Mouse (Mus musculus) natural killer cell, adult 2 months (primary cell): Measurements from ENCODE around the gene Mrgprg.

Experiments
- DNase-seq, 2 experiments: peaks; one replicate each; pipeline ENCODE4 v3.0.0; 2022; ENCODE audit warnings: low spot score in 2 of 2

Gene Mrgprg

DNA sequence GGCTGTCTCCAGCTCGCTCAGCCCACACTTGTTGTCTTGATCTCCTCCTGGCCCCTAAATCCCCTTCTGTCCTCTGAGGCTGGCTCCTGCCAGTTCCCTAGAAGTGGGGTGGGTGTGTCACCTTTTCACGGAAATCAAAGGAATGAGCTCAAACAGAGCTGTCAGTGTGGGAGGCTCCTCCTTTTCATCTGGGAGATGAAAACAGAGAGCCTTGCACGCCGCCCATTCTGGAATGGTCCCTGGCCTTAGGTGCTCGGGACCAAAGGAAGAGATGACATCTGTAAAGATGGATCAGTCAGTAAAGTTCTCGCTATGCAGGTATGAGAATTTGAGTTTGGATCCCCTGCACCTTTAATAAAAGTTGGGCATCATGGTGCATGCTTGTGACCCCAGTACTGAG, at the start of gene Mrgprg:
Gene Mrgprg, minus strand, starts transcription at position 101 of the 400 bp plus-strand sequence.
- no peak for DNase-seq

DNA sequence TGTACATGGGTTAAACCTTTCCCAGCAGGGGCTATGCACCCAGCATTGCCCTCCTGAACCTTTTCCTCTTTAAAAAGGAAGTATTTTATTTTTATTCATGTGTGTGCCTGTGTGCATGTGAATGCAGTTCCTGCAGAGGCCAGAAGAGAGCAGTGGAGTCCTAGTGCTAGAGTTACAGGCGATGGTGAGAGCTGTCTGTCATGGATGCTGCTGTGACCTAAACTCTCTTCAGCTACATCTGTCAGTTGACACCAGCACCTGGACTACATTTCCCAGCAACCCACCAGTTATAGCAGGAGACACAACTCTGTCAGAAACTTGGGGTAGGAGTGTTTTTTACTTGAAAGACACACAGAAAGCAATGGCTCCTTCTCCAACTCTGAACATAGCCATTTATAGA, 42.1 kb upstream of the Mrgprg start:
- no peak for DNase-seq

DNA sequence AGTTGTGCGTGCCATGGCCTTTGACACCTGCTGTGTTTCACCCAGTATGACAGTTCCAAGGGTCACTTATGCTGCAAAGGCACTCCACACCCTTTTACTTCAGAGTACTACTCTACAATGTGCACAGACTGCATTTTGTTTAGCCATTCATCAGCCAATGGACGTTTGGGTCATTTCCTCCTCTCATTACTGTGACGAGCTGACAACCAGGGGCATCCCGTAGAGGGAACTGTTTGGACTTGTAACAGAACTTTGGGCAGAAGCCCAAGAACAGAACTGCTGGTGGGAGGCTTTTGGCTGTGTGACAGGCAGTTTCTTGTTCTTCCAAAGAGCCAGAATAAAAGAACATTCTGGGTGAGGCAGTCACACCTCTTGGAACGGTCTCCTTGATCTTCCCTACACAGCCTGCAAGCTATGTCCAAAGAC, 38.4 kb upstream of the Mrgprg start:
- no peak for DNase-seq

DNA sequence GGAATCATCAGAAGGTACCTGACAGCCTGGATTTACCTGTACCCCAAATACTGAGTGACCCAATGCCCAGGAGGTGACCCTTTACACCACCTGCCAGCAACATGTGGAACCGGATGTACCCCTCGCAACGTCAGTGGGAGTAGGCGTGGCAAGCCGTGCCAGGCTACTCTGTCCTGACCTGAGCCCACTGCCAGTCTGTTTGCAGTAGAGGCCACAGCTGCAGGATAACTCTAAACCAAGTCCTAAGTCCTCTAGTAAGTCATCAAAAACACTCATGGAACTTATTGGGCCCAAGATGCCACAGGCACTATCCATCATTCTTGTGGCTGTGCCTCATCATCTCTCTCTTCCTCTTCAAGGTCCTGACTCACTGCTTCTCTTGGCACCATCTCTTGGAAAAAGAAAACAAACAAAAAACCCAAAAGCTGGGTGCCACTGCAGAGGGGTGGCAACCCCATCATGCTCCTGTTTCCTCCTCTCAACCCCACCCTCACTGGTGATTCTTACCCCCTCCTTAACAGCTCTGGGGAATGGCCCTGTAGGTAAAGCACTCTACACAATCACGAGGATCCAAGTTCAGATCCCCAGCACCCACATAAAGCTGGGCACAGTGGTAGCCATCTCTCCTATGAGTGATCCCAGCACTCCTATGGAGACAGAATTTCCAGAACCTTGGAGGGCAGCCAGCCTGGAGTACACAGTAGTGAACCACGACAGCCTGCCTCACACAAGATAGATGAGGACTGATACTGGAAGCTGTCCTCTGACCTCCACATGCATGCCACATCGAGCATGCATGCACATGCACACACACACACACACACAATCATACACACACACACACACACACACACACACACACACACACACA, 34.6 kb upstream of the Mrgprg start:
- DNase-seq: no peak

DNA sequence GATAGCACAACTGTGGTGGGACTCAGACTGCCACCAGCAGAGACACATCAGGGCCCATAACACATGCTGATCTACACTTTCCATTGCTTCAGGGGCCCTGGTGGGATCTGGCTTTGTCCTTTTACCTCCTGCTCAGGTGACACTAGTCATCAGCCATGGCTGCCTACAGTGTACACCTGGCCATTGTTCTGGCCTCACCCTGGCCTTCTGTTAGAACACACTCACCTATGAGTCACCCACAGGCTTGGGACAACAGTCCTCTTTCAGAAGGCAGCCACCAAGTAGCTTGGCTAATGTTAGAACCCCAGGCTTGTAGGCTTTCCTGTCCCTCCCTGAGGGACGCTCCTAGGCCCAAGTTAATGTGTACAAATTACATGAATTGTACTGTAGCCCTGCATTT, 34.0 kb upstream of the Mrgprg start:
- no peak for DNase-seq

DNA sequence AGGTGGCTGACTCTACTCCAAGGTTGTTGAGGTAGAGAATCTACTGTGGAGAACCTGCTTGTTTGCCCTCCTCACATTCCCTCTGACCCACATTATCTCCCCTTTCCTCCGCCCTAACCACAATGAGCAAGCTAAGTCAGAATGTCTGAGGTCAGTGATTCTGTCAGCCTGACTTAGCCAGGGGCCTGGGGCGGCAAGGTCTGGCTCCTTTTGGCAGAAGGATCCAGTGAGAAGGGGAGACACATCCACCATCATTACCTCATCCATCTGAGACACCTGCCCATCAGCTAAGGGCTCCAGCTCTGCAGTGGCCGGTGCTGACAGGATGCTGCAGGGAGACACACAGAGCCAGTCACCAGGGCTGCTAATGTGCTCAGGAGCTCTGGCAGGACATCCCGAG, 32.0 kb upstream of the Mrgprg start:
- DNase-seq: no peak

DNA sequence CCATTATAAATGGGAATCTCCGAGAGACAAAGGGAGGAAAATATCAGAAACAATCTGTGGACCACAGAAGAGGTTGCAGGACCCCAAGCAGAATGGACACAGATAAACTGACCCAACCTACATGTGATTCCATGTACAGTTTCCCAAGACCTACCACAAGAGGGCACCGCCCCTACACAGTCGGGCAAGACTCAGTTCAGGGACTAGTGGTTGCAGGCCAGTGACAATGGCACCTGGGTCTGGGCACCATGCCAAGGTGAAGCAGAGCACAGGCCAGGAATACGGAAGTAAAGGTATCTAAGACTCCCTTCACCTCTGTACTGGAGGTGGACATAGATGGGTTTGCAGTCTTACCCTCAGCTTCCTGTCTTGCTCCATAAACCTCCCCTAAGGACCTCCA, 26.3 kb upstream of the Mrgprg start:
- peak; percentile 26 to 63 for DNase-seq

DNA sequence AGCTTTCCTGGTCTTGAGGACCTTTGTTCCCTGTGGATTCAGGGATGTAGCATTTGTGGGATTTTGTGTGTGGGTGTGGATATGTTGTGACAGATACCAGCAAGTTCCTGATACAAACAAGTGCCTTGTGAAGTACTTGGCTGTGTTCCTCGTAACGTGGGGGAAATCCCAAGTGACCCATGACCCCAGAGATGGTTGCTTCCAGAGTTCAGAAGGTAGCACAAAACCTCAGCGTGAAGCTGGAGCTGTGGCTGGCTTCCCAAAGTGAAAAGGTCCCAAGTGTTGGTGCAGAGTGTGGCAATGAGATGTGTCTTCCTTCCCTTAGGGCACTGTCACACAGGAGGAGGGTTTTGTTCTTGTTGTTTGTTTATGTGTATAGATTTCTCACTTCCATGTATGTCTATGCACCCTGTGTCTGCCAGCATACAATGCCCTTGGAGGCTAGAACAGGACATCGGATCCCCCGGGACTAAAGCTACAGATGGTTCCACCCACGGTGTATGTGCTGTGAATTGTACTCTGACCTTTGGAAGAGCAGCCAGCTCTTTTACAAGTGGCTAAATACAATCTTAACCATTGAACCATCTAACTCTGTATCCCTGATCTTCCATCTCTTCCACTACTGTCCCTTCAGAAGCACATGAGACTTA, 25.7 kb upstream of the Mrgprg start:
- no peak for DNase-seq

DNA sequence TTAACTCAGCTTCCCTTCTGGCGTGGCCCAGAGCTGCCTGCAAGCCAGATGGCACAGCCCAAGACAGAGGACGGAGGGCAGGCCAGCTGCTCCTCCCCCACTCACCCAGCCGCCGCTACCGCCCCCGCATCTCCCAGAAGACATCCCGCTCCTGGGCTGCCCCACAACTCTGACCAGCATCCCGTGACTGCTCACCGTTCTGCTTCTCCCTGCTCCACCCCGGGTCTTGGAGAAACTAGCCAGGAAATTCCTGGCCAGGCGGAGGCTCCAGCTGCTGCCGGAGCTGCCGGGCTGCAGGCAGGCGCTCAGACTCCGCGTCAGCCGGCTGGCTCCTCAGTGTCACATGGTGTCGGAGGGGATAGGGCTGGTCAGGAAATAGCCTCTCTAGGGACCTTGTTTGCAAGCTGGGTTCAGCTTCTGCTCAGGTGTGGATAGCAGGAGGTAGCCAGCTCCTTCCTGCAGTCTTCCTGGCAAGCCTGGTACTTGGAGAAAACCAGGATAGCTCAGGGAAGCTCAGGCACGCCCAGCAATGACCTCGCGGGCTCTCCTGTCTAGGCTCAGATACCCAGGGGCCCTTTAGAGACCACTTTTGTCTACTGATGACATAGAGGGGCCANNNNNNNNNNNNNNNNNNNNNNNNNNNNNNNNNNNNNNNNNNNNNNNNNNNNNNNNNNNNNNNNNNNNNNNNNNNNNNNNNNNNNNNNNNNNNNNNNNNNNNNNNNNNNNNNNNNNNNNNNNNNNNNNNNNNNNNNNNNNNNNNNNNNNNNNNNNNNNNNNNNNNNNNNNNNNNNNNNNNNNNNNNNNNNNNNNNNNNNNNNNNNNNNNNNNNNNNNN, 17.4 kb upstream of the Mrgprg start, which contains the start of gene Mrgpre:
Gene Mrgpre, minus strand, starts transcription at position 505 of the 834 bp plus-strand sequence.
- peak; percentile 16 to 48 for DNase-seq

DNA sequence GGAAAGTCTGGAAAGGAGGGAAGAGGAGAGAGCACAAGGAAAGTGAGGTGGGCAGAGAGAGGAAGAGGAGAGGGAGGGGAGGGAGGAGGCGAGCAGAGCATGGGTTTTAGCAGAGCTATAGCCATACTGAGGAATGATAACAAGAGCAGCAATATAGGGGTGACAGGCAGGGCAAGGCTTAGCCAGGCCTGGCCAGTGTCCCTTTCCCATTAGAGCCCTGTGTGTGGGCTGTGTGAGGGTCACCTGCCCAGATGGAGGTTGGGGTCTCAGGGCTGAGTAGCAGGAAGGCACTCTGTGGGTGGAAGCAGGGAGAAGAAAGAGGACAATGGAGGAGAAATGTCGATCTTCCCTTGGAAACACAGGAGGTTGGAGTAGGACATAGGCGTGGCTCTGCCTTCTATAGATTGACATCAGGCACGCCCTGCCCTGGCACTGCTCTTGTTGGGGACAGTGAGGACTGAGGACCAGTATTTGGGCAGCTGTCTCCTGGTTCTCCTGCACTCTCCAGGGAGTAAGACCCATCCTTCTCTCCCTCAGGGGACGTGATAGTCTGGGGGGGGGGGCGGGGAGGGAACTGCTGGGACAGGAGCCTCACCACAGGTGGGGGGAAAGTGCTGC, 16.7 kb upstream of the Mrgprg start:
- no peak for DNase-seq

DNA sequence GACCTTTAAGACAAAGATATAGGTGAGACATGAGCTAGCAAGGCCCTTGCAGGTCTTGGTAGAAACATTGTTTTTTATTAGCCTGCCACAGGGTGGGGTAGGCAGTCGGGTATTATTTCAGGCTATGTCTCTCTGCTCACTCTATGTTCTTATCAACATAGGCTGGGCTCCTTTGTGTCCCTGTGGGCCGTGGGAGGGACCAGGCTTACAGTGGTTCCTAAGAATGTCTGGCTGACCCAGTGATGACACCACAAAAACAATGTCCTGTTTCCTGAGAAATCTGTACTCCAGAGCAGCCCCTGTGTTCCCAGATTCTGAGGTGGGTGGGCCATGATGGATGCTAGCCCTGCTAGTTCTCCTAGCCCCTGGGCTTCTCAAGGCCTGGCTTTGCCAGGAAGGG, 10.6 kb upstream of the Mrgprg start:
- DNase-seq: no peak

DNA sequence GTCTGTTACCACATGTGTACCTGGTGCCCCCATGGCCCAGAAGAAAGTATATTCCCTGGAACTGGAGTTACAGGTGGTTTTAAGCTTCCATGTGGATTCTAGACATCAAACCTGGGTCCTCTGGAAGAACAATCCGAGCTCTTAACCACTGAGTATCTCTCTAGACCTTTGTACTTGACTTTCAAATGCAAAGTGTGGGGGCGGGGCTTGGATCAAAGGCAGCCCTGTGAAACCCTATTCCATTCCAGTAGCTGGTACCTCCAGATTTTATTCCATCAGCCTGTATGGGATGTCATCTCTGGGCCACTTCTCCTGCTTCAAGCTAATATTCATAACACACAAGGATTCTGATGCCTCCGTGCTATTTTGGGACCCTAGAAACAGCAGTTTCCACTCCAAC, 9.3 kb upstream of the Mrgprg start:
- no peak for DNase-seq

DNA sequence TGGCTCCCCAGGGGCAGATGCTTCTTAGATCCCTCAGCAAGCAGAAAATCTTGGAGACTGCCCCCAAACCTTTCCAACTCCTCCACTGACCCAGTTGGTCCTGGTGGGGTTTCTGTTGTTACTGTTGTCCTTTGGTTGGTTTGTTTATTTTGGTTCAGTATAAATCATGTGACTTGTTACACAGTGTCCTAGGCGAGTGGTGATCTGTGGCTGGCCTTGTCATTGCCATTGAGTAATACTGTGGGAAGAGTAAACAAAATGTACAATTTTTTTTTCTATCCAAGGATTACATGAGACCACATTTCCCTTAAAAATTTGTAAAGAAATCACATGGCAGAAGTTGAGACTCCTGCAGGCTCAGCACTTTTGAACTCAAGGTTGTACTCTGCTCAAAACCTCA, 2.7 kb upstream of the Mrgprg start:
- DNase-seq: no peak

DNA sequence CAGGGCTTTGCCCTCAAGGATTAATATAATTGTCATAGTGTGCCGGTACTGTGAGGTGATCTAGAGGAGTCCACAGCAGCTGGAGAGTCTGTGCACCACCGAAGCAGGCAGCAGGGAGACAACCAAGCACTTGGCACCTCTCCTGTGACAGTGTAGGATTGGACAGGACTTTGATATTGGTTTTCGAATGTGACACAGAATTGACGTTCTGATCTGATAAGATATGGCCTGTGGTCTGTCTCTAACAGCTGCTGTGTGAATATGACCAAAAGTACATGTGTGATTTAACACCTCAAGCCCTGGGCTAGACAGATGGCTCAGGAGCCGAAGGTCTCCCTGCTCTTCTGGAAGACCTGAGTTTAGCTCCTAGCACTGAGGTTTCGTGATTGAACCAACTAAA, 1.5 kb upstream of the Mrgprg start:
- DNase-seq: peak in 1 of 2 experiments; percentile 20

DNA sequence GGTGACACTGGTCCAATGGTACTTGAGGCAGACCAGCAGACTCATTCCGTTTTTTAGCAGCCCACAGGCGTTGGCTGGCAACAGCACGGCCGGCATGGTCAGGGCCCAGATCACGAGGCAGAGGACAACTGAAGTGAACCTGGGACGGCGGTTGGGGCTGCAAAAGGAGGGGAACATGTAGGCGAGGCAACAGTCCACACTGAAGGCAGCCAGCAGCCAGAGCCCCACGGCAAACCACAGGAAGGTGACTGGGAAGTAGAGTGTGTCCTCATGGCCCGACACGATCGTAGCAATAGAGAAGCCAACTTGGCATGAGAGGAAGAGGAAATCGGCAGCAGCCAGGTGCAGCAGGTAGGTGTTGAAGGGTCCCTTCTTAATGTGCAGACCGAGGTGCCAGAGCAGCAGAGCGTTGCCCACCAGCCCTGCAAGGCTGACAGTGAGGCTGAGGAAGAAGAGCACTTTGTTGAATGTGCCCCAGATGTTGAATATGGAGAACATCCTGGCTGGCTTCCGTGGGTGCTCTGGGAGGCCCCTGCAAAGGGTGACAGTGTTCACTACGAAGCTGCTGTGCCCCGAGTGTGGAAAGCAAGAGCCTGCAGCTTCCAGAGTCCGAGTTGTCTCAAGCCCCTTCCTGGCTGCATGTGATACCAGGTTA, 1.8 kb downstream of the Mrgprg start:
- no peak for DNase-seq

DNA sequence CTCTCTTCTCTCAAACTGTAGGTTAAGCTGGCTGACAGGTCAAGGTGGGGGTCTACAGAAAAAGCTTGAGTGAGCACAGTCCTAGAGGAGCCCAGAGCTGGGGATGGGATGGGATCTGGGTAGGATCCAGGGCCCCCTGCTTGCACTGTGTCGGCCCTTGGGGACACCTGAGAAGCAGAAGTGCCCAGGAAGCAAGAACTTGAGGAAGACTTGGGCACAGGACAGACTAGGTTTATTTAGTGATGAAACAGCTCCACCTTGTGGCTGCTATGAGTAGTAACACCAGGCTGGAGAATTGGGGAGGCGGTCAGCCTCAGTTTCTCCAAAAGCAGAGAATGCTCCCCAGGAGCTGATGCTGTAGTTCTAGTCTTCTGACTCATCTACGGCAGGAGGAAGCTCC, 3.0 kb downstream of the Mrgprg start:
- no peak for DNase-seq

DNA sequence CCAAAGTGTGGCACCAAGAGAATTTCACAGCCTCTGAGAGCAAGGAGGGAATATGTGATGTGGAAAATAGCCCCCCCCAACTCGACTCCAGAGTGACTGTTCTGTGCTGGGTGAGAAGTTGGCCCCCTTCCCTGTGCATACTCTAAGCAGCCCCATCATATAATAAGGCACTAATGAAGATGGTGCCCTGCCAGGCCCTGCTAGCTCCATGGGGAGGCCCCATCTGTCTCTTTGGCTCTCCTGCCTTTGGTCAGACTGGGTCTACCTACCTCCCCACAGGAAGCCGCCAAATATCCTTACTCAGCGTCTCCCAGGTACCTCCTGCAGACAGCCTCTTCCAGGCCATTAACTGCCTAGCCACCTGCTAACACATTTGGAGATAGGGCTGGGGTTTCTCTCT, 7.8 kb downstream of the Mrgprg start:
- DNase-seq: no peak

DNA sequence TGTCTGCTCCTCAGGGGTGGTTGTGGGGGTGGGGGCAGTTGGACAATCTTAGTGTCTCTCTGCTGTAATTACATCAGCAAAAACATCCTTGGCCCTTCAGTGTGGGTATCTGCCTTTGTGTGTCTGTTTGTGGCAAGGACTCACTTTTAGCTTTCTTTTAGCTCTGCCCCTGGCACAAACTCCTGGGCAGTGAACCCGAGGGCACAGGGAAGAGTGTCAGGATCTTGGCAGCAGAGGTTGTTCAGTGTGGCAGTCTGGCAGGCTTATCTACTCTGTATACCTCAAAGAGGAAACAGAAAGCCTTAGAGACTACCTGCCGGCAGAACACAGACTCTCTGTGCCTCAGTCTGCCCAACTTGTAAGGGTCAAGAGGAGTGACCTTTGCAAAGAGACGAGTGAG, 9.1 kb downstream of the Mrgprg start:
- no peak for DNase-seq

DNA sequence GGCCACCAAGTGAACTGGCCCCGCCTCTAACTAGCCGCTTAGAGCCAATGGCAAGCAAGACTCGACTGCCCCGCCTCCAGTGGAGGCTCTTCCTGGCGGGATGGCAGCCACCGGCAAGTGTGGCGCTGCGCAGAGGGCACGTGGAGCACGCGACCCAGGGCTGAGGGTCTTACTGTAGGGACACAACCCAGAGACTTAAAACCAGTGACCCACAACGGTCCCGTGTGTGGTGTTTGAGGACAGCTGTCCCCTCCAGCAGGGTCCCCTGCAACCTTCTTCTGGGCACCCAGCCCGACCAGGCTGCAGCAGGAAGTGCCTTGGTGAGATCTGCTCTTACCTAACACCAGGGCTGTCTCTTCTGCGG, 9.8 kb downstream of the Mrgprg start:
- DNase-seq: peak; percentile 58 to 66

DNA sequence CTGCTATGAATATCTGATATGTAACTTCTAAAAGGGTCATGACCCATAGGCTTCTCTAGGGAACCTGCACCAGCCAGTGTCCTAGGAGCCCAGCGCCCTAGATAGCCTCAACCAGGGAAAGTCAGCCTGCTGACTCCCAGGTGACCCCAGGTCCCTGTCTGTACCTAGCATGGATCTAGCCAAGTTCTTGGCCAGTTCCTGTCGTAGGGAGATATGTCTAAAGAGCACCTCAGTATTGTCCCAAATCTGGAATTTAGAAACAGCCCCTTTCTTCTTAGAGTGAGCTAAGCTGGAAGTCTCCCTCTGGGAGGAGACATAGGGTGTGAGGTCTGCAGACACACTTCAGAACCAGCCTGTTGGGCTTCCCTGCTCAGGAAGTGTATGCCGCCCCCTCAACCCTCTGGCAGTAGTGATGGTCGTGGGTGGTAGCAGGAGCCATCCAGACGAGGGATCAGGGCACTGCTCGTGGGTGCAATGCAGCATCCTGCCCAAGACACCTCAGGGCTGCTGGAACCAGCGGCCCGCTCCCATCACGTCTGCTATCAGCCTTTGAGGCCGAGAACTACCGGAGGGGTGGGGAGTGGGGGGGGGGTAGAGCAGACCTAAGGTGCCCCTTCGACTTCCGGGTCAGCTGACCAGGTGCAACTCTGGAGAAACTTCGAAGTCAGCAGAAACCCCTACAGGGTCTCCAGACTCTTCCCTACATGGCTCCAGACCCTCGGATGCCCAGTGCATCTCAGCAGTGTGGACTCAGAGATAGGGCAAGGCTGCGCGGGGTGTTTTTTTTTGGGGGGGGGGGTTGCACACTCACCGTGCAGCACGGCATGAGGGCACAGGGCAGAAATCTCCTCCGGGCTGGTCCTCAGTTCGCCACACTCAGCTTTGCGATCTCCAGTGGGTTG, 10.4 kb downstream of the Mrgprg start, which contains the start of gene Osbpl5:
Gene Osbpl5, minus strand, starts transcription at position 861 of the 902 bp plus-strand sequence.
- no peak for DNase-seq
